Mouse (Mus musculus) neural tube, embryonic 14.5 days (tissue): ENCODE data around the gene Olfr1458. TPM values are rescaled to one million over a fixed set of nuclear protein-coding genes. Genes with fewer than 3 reads are reported as not detected.

ENCODE experiments used
- ATAC-seq: fragments of 200-750 bp; cut with Nextera tagmentation; 2 replicates; pipeline ENCODE4 v1.8.0; 2017; ENCODE audit warnings: low read depth, mild to moderate bottlenecking, moderate TSS enrichment, moderate library complexity
- H3K27ac ChIP-seq: fragments of 300-500 bp; sonication (generic); 2 replicates; pipeline ENCODE4 v1.5.1; 2014; ENCODE audit warnings: low read depth, mild to moderate bottlenecking, control low read depth, low read length, moderate library complexity, mixed read lengths
- H3K27me3 ChIP-seq: fragments of 300-500 bp; sonication (generic); 2 replicates; pipeline ENCODE4 v1.6.1; 2014; ENCODE audit warnings: low read length; ENCODE audit not compliant: control insufficient read depth, insufficient read depth
- H3K36me3 ChIP-seq: fragments of 300-500 bp; sonication (generic); 2 replicates; pipeline ENCODE4 v1.6.1; 2014; ENCODE audit warnings: low read length, mixed read lengths; ENCODE audit not compliant: control insufficient read depth, insufficient read depth
- H3K4me1 ChIP-seq: fragments of 300-500 bp; sonication (generic); 2 replicates; pipeline ENCODE4 v1.6.1; 2014; ENCODE audit warnings: low read length; ENCODE audit not compliant: control insufficient read depth, insufficient read depth
- H3K4me2 ChIP-seq: fragments of 300-500 bp; sonication (generic); 2 replicates; pipeline ENCODE4 v1.6.1; 2014; ENCODE audit warnings: mild to moderate bottlenecking, low read depth, low read length, control low read depth
- H3K4me3 ChIP-seq: fragments of 300-500 bp; sonication (generic); 2 replicates; pipeline ENCODE4 v1.5.1; 2014; ENCODE audit warnings: low read depth, low read length, control low read depth, mixed read lengths
- H3K9ac ChIP-seq: fragments of 300-500 bp; sonication (generic); replicated peaks from 2 replicates; pipeline ENCODE4 v1.6.1; 2014; ENCODE audit warnings: low read depth, mild to moderate bottlenecking, control low read depth, low read length, mixed read lengths
- H3K9me3 ChIP-seq: fragments of 300-500 bp; sonication (generic); 2 replicates; pipeline ENCODE4 v1.6.1; 2016; ENCODE audit warnings: low read length; ENCODE audit not compliant: control insufficient read depth
- WGBS: fragments of 180-500 bp; shearing (Covaris S2); extraction: QIAGEN DNeasy Blood & Tissue Kit; methylation state at CpG from one replicate; pipeline ENCODE4 v1.1.7; 2014; 5-methylcytosine and 5-hydroxymethylcytosine counted together
- polyA plus RNA-seq: library from polyadenylated mRNA; unstranded; fragments of >200 nt; fragmentation: Nextera tagmentation; extraction: Ambion mirVana; gene quantifications from 2 replicates; pipeline ENCODE4 v1.2.1, GENCODE M21; 2014

Olfr1458 gene
- polyA plus RNA-seq: not detected in 2 replicates

GRCm38 (mm10) chr19:13106675-13107074, at the start of gene Olfr1458:
TSS of gene Olfr1458 (minus strand) at chr19:13106775.
- Histone ChIP-seq H3K4me2 (no peak within 1 kb of the TSS), H3K4me1 (no peaks in the 10 kb centered on the region), H3K27me3 (no peaks in the 10 kb centered on the region), H3K27ac (no peak within 1 kb of the TSS), H3K4me3 (no peak within 1 kb of the TSS), H3K36me3 (no peaks in the 10 kb centered on the region), H3K9me3 (peaks cover 6% of the 10 kb centered on the region), H3K9ac (no peak within 1 kb of the TSS)
- 84% methylated on average over 3 of the region's 3 CpGs for WGBS
- no peak for ATAC-seq

- H3K4me1 ChIP-seq: no peaks in the 10 kb centered on the region
- no peak within 1 kb of the TSS for H3K4me2 ChIP-seq
- peaks cover 6% of the 10 kb centered on the region; the same call in 1 of the 2 replicates for H3K9me3 ChIP-seq
- H3K9ac ChIP-seq: no peak within 1 kb of the TSS
- H3K27ac ChIP-seq: no peak within 1 kb of the TSS
- ATAC-seq: no peak
- no peaks in the 10 kb centered on the region for H3K36me3 ChIP-seq
- H3K4me3 ChIP-seq: no peak within 1 kb of the TSS
- WGBS: 76% methylated on average over 1 of the region's 1 CpGs
- H3K27me3 ChIP-seq: no peaks in the 10 kb centered on the region
These were observed 42.9 kb upstream of the Olfr1458 start, which contains the start of gene Olfr1459 for GRCm38 (mm10) chr19:13149449-13149848. TSS of gene Olfr1459 (minus strand) at chr19:13149549.

DNA sequence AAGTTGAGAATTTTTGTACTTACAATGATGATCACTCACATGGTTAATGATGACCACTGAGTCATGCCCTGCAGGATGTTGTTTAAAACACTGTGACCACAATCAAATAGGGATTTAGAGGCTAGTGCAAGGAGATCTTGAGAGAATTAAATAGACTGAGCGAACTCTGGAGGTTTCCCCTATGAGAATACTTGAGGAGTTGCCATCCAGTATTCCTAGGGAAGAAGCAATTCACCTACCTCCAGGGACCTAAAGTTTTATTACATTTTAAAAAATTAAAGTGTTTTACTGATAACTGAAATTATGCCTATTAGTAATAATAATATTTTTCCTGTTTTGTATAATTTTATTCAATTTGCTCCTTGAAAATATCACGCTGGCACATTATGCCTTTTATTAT, 8.8 kb downstream of the Olfr1458 start, which contains the start of gene Olfr1457:
TSS of gene Olfr1457 (minus strand) at position 101 of the 400 bp plus-strand sequence.
- no peaks in the 10 kb centered on the region for H3K27me3 ChIP-seq
- H3K9me3 ChIP-seq: no peaks in the 10 kb centered on the region; the same call in 1 of the 2 replicates
- no peaks in the 10 kb centered on the region for H3K4me1 ChIP-seq
- 80% methylated on average over 2 of the region's 2 CpGs for WGBS
- H3K36me3 ChIP-seq: no peaks in the 10 kb centered on the region
- no peak within 1 kb of the TSS for H3K9ac ChIP-seq
- no peak within 1 kb of the TSS for H3K4me3 ChIP-seq
- ATAC-seq: no peak
- H3K27ac ChIP-seq: no peak within 1 kb of the TSS
- H3K4me2 ChIP-seq: no peak within 1 kb of the TSS

- Histone ChIP-seq H3K4me1 (no peaks in the 10 kb centered on the region), H3K27ac (no peak overlapping the region), H3K9me3 (peaks cover 2% of the 10 kb centered on the region; the same call in 1 of the 2 replicates), H3K36me3 (no peaks in the 10 kb centered on the region), H3K4me3 (no peak overlapping the region), H3K4me2 (no peak overlapping the region), H3K9ac (no peak overlapping the region), H3K27me3 (no peaks in the 10 kb centered on the region)
- ATAC-seq: no peak
- WGBS: 91% methylated on average over 1 of the region's 1 CpGs
These were observed 12.7 kb downstream of the Olfr1458 start for GRCm38 (mm10) chr19:13093908-13094307.

GRCm38 (mm10) chr19:13060310-13060709, 46.3 kb downstream of the Olfr1458 start, which contains the start of gene Olfr1454:
TSS of gene Olfr1454 (plus strand) at chr19:13060610.
- no peaks in the 10 kb centered on the region for H3K27me3 ChIP-seq
- ATAC-seq: no peak
- no peak within 1 kb of the TSS for H3K9ac ChIP-seq
- H3K27ac ChIP-seq: no peak within 1 kb of the TSS
- H3K4me1 ChIP-seq: no peaks in the 10 kb centered on the region
- H3K36me3 ChIP-seq: no peaks in the 10 kb centered on the region
- 78% methylated on average over 2 of the region's 2 CpGs for WGBS
- peaks cover 4% of the 10 kb centered on the region for H3K9me3 ChIP-seq
- H3K4me3 ChIP-seq: no peak within 1 kb of the TSS
- no peak within 1 kb of the TSS for H3K4me2 ChIP-seq

Other genes starting within 250 kb of the Olfr1458 start
- gene Olfr1444, start 249.5 kb downstream of the Olfr1458 start, polyA plus RNA-seq: not detected in 2 replicates
- gene Olfr1445, start 222.9 kb downstream of the Olfr1458 start, polyA plus RNA-seq: not detected in 2 replicates
- gene Olfr1446, start 213.3 kb downstream of the Olfr1458 start, polyA plus RNA-seq: not detected in 2 replicates
- gene Olfr1447, start 203.0 kb downstream of the Olfr1458 start, polyA plus RNA-seq: not detected in 2 replicates
- not detected in 2 replicates for gene Olfr1448, start 182.4 kb downstream of the Olfr1458 start, polyA plus RNA-seq
- gene Olfr1449, start 175.9 kb downstream of the Olfr1458 start, polyA plus RNA-seq: not detected in 2 replicates
- gene Olfr1450, start 156.5 kb downstream of the Olfr1458 start, polyA plus RNA-seq: not detected in 2 replicates
- not detected in 2 replicates for gene Olfr1451, start 111.8 kb downstream of the Olfr1458 start, polyA plus RNA-seq
- not detected in 2 replicates for gene Olfr1453, start 78.4 kb downstream of the Olfr1458 start, polyA plus RNA-seq
- not detected in 2 replicates for gene Olfr1454, start 46.2 kb downstream of the Olfr1458 start, polyA plus RNA-seq
- not detected in 2 replicates for gene Olfr1457, start 8.9 kb downstream of the Olfr1458 start, polyA plus RNA-seq
- gene Olfr1459, start 42.8 kb upstream of the Olfr1458 start, polyA plus RNA-seq: not detected in 2 replicates
- gene Olfr1461, start 56.2 kb upstream of the Olfr1458 start, polyA plus RNA-seq: not detected in 2 replicates
- not detected in 2 replicates for gene Olfr1462, start 79.0 kb upstream of the Olfr1458 start, polyA plus RNA-seq
- not detected in 2 replicates for gene Olfr1463, start 124.6 kb upstream of the Olfr1458 start, polyA plus RNA-seq
- gene Olfr1465, start 208.8 kb upstream of the Olfr1458 start, polyA plus RNA-seq: not detected in 2 replicates
- not detected in 2 replicates for gene Olfr1466, start 232.1 kb upstream of the Olfr1458 start, polyA plus RNA-seq